Comparison of ENCODE assay signal across 33 mouse cellular contexts in genomic region chr7:46417467-46417866, GRCm38 (mm10). TPM values are rescaled to one million over a fixed set of nuclear protein-coding genes. Genes with fewer than 3 reads are reported as not detected.
"Had no signal": no experiment of that assay in that cellular context is flagged by ENCODE, and none has a peak within 500 bp of the region (broad histone marks: within the 10 kb centered on the region; RNA-seq: fewer than 3 reads in every experiment).

No protein-coding gene starts in this region.

- H3K27me3 ChIP-seq: hindbrain, embryonic 15.5 days; kidney, embryonic 15.5 days; limb, embryonic 13.5 days; limb, embryonic 15.5 days had no signal

- H3K36me3 ChIP-seq: heart, embryonic 13.5 days; heart, embryonic 15.5 days; hindbrain, embryonic 13.5 days; hindbrain, embryonic 15.5 days; kidney, embryonic 15.5 days; limb, embryonic 13.5 days; limb, embryonic 15.5 days; liver, embryonic 12.5 days had no signal

- H3K4me1 ChIP-seq: heart, embryonic 13.5 days; heart, embryonic 15.5 days; kidney, embryonic 15.5 days; limb, embryonic 13.5 days; limb, embryonic 15.5 days; liver, embryonic 12.5 days had no signal

- DNase-seq: gastrocnemius, postnatal 10 days; heart, adult 11 months; heart, adult 2 months; heart, postnatal 14 days; heart, postnatal 36 days; kidney, adult 11 months; kidney, adult 2 months; kidney, adult 9 months; kidney, postnatal 14 days; kidney, postnatal 36 days; layer of hippocampus, postnatal 36 days; lung, adult 18-20 months had no signal

- H3K27ac ChIP-seq: heart, adult 2 months; heart, embryonic 13.5 days; heart, embryonic 15.5 days; hindbrain, embryonic 13.5 days; hindbrain, embryonic 15.5 days; hindbrain, postnatal 0 days; kidney, embryonic 15.5 days; kidney, postnatal 0 days; limb, embryonic 13.5 days; limb, embryonic 15.5 days; liver, embryonic 12.5 days; liver, embryonic 14.5 days had no signal

- H3K9me3 ChIP-seq: heart, embryonic 13.5 days; heart, embryonic 15.5 days; hindbrain, embryonic 13.5 days; hindbrain, embryonic 15.5 days; kidney, embryonic 15.5 days; limb, embryonic 13.5 days; limb, embryonic 15.5 days; liver, embryonic 12.5 days had no signal

- H3K4me3 ChIP-seq: heart, adult 2 months; heart, embryonic 13.5 days; heart, embryonic 15.5 days; hindbrain, embryonic 13.5 days; hindbrain, embryonic 15.5 days; kidney, embryonic 15.5 days; limb, embryonic 13.5 days; limb, embryonic 15.5 days; liver, embryonic 12.5 days had no signal

RNA-seq across cellular contexts. Expression of gene Kcnc1, which starts 21.2 kb away (rescaled TPM):
- polyA plus RNA-seq: heart, embryonic 15.5 days; heart, postnatal 0 days; liver, adult 2 months had no signal

RNA-seq across cellular contexts. Expression of gene Myod1, which starts 41.2 kb away (rescaled TPM):
- total RNA-seq: heart, adult 2 months; heart, postnatal 14 days; heart, postnatal 36 days; hematopoietic stem cell, adult 5-6 weeks; layer of hippocampus, postnatal 14 days; layer of hippocampus, postnatal 36 days; left cerebral cortex, adult 18-20 months; left cerebral cortex, postnatal 10 days; left cerebral cortex, postnatal 4 days; liver, adult 2 months had no signal
- polyA plus RNA-seq: gonadal fat pad, adult 2 months; heart, adult 2 months; heart, postnatal 0 days; intestine, embryonic 14.5 days; kidney, postnatal 0 days; large intestine, adult 2 months; liver, adult 2 months had no signal
